Mouse (Mus musculus) fibroblast of lung, adult 2 months (primary cell): ENCODE data around the gene Uqcc2.

Experiments used
- DNase-seq: peaks from one replicate; pipeline ENCODE4 v3.0.0-alpha.2; 2011; ENCODE audit warnings: low read depth

Uqcc2 gene

GRCm38 (mm10) chr17:27154881-27155280 is 21.2 kb upstream of the Uqcc2 start:
- no peak for DNase-seq

- DNase-seq = peak; percentile 97
Observed at GRCm38 (mm10) chr17:27154256-27154655, 20.5 kb upstream of the Uqcc2 start.

GRCm38 (mm10) chr17:27153773-27154193 is 20.1 kb upstream of the Uqcc2 start:
- no peak for DNase-seq

- DNase-seq = no peak
Observed at GRCm38 (mm10) chr17:27152976-27153723, 19.4 kb upstream of the Uqcc2 start.

- no peak for DNase-seq
Observed at GRCm38 (mm10) chr17:27151411-27151810, 17.7 kb upstream of the Uqcc2 start.

- no peak for DNase-seq
Observed at GRCm38 (mm10) chr17:27150871-27151270, 17.2 kb upstream of the Uqcc2 start.

GRCm38 (mm10) chr17:27146323-27146923 is 12.7 kb upstream of the Uqcc2 start:
- no peak for DNase-seq

GRCm38 (mm10) chr17:27144152-27144551 is 10.4 kb upstream of the Uqcc2 start:
- no peak for DNase-seq

GRCm38 (mm10) chr17:27141971-27142450 is 8.3 kb upstream of the Uqcc2 start:
- DNase-seq = peak; percentile 99

- DNase-seq = no peak
Observed at GRCm38 (mm10) chr17:27140262-27140661, 6.5 kb upstream of the Uqcc2 start.

- no peak for DNase-seq
Observed at GRCm38 (mm10) chr17:27139304-27139703, 5.6 kb upstream of the Uqcc2 start.

GRCm38 (mm10) chr17:27138396-27138795 is 4.7 kb upstream of the Uqcc2 start:
- no peak for DNase-seq

- DNase-seq = no peak
Observed at GRCm38 (mm10) chr17:27134715-27135114, 999 bp upstream of the Uqcc2 start.

GRCm38 (mm10) chr17:27134187-27134586 is 471 bp upstream of the Uqcc2 start:
- no peak for DNase-seq

GRCm38 (mm10) chr17:27132238-27132637 is 1.5 kb downstream of the Uqcc2 start:
- no peak for DNase-seq

GRCm38 (mm10) chr17:27131240-27131665 is 2.5 kb downstream of the Uqcc2 start:
- DNase-seq = no peak

- DNase-seq = no peak
Observed at GRCm38 (mm10) chr17:27130246-27130645, 3.5 kb downstream of the Uqcc2 start.

- no peak for DNase-seq
Observed at GRCm38 (mm10) chr17:27129819-27130218, 3.9 kb downstream of the Uqcc2 start.

- no peak for DNase-seq
Observed at GRCm38 (mm10) chr17:27129291-27129690, 4.4 kb downstream of the Uqcc2 start.

GRCm38 (mm10) chr17:27128189-27128588 is 5.5 kb downstream of the Uqcc2 start:
- DNase-seq = no peak

- DNase-seq = no peak
Observed at GRCm38 (mm10) chr17:27126974-27127373, 6.7 kb downstream of the Uqcc2 start.

- DNase-seq = no peak
Observed at GRCm38 (mm10) chr17:27125669-27126202, 8.0 kb downstream of the Uqcc2 start.

- no peak for DNase-seq
Observed at GRCm38 (mm10) chr17:27125185-27125584, 8.5 kb downstream of the Uqcc2 start.
